Mouse (Mus musculus): ENCODE data around the gene Ssh2. TPM values are rescaled to one million over a fixed set of nuclear protein-coding genes. Genes with fewer than 3 reads are reported as not detected.

The Ssh2 gene
- polyA plus RNA-seq, 2 experiments from 2014 or later = 70.5 to 71.3 TPM

GRCm38 (mm10) chr11:77465111-77465510, 249.0 kb downstream of the Ssh2 start:
- ATAC-seq = no peak

GRCm38 (mm10) chr11:77466544-77466943, 250.5 kb downstream of the Ssh2 start:
- no peak for ATAC-seq

- peak; percentile 84 for ATAC-seq
Measured at GRCm38 (mm10) chr11:77467157-77467556, 251.1 kb downstream of the Ssh2 start.

DNA sequence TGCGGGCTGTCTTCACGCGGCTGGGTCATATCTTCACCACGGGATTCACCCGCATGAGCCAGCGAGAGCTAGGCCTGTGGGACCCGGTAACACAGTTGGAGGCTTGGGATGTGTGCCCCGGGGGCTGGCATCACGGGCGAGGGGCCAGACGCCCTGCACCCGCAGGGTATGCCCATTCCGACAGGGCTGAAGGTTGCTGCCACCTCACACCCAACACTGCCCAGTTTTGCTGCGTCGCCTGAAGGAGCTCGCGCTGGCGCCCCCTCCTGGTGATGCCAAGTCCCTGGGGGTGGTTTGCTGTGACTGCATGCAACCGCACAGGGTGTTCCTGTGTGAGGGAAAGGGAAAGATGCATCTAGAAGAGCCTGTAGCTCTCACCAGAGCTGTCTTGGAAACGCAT, 251.7 kb downstream of the Ssh2 start:
- ATAC-seq = peak; percentile 77

GRCm38 (mm10) chr11:77468397-77468796, 252.3 kb downstream of the Ssh2 start:
- ATAC-seq = no peak

GRCm38 (mm10) chr11:77471407-77471806, 255.3 kb downstream of the Ssh2 start:
- no peak for ATAC-seq

DNA sequence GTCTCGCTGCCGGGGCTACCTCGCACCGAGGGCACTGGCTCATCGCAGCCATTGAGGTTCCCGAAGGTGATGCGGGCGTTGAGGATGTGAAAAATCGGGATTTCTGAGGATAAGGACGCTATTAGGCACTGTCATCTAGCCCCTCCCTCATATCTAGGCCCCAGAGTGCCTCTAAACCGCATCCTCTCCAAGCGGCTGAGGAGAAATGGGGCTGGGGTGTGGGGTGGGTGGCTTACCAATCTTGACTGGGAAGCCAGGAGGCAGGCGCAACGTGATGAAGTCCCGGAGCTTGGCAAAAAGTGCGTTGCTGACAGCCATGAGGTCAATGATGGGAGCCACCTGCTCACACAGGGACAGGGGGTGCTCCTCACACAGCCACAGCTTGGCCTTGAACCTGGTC, 256.7 kb downstream of the Ssh2 start:
- ATAC-seq = no peak

- no peak for ATAC-seq
Measured at GRCm38 (mm10) chr11:77476216-77476615, 260.1 kb downstream of the Ssh2 start.

DNA sequence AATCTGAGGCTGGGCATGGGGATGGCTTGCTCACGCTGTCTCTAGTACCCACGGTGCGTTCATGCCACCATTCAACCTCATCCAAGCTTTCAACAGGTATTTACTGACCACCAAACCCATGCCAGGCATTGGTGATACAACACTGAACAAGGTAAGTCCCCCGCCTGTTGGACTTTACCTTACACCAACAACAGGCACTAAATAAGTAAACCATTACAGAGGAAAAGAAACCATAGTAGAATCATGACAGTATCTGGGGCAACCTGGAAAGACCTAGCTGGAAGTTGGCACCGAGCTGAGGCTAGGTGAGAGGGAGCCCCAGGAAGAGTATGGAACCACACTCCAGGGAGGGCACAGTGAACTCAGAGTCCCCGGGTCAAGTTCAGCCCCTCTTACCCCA, 260.8 kb downstream of the Ssh2 start:
- ATAC-seq = no peak

GRCm38 (mm10) chr11:77483043-77483442, 267.0 kb downstream of the Ssh2 start:
- ATAC-seq = no peak

DNA sequence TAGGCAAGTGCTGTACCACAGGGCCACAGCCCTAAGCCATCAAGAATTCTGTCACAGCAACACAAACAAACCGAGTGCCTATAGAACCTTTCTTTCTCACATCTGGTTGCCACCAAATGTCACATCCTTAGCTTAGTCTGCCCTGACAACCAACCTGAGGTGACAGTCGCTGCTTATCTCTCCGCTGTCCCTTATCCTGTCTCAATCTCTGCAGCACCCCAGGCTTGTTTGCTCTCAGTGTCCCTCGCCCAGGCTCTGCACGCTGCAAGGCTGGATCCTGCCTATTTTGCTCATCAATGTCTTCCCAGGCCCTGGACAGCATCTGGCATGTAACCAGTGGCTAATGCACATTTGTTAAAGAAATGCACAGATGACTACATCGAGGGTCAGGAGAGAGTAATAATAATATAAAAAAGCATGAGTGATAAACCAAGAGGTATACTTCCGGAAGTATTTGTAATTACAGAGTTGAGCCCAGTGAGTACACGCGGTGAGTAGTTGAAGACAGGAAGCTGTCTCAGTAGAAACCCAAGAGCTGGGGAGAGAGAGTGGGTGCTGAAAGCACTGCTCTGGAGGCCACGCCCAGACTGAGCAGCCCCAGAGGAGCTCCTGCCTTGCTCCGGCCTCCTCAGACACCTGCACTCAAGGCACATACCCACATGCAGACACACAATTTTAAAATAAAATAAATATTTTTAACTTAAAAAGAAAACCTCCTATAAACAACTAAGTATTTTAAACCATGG, 267.6 kb downstream of the Ssh2 start:
- peak; percentile 99 for ATAC-seq

GRCm38 (mm10) chr11:77485229-77485628, 269.1 kb downstream of the Ssh2 start:
- no peak for ATAC-seq

GRCm38 (mm10) chr11:77486798-77487197, 270.7 kb downstream of the Ssh2 start:
- no peak for ATAC-seq

DNA sequence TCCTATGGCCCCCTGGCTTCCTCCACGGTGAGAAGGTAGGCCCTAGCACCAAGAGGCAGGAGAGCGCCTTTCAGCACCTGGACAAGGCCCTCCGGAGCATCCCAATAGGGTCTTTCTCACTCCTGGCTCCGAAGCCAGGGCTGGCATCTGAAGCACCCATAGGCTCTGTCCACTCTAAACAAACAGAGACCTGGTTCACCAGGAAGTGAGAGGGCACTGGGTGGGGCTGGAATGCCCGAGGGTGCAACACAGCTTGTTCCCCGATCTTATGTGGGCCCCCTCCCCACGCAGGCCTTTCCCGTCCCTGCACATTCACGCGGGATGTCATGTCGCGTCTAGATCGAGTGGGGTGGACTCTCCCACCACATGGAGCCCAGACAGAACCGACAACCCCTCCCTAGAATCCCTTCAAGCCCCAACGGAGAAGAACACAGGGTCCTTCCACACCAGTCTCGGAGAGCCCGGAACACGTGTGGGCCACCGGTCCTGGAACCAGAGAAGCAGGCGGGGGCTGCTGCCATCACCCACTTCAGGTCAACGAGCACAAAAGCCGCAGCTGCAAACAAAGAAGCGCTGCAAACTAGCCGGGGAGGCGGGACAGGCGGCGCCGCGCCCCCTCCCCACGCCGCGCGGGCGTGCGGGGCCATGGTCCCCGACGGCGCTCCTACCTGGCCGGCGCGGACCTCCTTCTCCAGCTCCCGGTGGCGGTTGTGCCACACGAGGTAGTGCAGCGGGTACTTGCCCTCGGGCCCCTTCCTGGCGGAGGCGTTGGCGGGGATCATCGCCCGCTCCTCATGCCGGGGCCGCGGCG, 272.9 kb downstream of the Ssh2 start:
- ATAC-seq = no peak

DNA sequence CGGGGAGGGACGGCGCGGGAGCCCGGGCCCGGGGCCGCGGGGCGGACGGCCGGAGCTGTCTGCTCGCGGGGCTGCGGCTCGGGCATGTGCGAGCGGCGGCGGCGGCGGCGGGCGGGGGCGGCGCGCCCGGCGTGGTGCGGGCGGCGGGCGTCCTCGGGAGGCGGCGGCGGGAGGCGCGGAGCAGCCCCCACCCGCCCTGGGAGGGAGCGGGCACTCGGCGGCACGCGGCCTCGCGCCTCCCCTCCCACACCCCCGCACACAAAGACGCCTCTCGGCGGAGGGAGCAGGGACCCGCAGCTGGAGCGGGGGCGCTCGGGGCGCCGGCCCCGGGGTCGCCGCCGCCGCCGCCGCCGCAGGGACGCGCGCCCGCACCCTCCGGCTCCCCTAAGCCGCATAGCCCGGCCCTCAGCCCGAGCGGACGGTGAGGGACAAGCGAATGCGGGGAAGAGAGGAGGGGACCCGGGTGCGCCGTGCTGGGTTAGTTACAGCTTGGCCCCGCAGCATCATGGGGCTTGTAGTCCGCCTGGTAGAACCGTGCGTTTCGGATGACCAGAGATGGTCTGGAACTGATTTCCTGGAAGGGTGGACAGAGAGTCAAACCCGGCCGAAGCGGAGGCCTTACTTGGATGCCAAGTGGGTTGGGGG, 273.6 kb downstream of the Ssh2 start, which contains the start of gene Ankrd13b:
Ankrd13b (minus strand) TSS at position 88 of the 645 bp plus-strand sequence.
- no peak for ATAC-seq

DNA sequence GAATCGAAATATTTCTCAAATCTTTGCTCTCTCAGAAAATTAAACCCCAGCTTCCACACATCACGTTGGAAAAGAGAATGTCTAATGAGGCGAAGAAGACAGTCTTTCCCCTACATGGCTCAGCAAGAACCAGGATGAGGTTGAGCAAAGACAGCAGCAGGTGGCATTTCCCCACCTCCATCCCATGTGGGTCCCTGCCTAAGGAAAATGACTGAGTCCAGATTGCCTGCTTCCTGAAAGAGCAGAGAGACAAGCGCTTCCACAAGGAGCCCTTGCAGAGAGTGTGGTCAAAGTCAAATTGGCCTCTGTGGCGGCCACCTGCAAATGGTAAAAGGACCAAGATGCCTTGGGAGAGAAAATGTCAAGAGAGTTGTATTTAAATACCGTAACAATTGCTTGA, 274.4 kb downstream of the Ssh2 start:
- ATAC-seq = no peak

- peak; percentile 63 for ATAC-seq
Measured at GRCm38 (mm10) chr11:77491123-77491501, 275.0 kb downstream of the Ssh2 start.

DNA sequence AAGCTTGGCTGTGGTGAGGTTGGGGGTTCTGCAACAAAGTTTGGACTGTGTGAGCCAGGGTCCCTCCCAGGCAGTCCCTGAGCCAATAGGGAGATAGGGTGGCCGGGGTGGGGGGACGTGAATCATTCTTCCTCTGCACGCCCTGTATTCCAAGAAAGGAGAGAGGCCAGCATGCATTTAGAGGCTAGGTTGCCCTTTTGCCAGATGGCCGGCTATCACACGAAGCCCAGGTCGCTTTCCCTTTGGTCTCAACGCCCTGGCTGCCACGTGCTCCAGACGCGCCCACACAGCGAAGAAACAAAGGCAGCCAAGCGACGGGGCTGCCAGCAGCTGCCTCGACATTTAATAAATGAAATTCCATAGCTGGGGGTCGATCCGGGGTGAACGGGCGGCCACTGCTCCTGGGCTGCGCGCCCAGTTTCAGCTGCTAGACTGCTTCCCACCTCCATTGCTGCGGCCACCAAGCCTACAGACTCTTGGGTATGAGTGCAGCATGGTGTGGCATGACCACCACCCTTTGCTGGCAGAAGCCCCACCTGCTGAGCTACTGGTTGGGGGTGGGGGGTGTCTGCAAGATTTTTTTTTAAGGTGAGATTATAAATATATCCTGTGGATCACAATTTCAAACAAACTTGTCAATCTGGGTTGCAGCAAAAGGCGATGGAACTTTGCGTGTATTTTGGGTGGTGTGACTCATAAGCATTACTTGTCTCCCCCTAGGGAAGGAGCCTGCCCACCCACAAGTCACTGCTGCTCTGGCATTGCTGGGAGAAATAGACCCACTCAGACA, 275.6 kb downstream of the Ssh2 start:
- ATAC-seq = no peak

- ATAC-seq = no peak
Measured at GRCm38 (mm10) chr11:77492311-77492871, 276.3 kb downstream of the Ssh2 start.

GRCm38 (mm10) chr11:77492911-77493332, 276.8 kb downstream of the Ssh2 start:
- ATAC-seq = peak; percentile 75

DNA sequence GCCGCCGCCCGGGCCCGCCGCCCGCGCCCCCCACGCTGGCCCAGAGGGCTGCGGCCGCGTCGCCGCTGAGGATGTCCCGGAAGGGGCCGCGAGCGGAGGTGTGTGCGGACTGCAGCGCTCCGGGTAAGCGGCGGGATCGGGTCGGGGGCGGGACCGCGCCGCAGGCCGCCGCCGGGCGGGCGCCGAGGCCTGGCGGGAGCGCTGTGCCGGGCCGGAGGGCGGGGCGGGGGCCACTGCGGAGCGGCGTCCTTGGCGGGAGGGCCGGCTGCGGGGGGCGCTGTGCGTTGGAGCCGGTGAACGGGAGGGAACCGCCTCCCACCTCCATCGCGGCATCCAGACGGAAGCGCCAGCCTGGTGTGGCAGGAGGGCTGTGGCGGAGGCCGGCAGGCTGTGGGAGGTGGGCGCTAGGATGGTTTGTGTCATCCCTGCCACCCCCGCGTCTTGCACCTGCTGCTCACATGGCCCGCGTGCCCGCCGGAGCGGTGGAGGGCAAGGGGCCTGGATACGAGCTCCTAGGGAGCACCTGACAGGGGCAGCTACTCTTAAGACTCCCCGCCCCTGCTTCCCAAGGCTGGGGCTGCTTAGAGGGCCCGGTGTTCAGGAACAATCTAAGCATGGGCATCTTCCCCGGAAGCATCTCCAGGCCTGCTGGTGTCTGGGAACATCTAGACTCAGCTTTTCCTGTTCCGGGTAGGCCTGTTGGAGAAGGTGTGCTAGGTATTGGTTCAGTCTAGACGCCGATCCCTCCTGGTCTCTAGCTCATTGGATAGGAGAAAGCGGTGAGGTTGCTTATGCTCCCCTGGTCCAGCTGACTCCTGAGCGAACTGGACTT, 277.6 kb downstream of the Ssh2 start, which contains the start of gene Git1:
Git1 (plus strand) TSS at position 51 of the 832 bp plus-strand sequence.
- no peak for ATAC-seq

Data from activated CD4-positive, CD25-positive, alpha-beta regulatory T cell, adult 4 months (primary cell).